Mouse (Mus musculus) mouse trophoblast stem cell (cell line): ENCODE data around the gene Arhgap22.

Source experiments
- in situ Hi-C, 2 experiments: fragments of 300-500 bp; cut with MseI, MboI; formaldehyde crosslinking; loops; 2 replicates in 1 of 2; 3 replicates in 1 of 2; pipeline ENCODE4 v1.15.1; 2025

Arhgap22 gene

DNA sequence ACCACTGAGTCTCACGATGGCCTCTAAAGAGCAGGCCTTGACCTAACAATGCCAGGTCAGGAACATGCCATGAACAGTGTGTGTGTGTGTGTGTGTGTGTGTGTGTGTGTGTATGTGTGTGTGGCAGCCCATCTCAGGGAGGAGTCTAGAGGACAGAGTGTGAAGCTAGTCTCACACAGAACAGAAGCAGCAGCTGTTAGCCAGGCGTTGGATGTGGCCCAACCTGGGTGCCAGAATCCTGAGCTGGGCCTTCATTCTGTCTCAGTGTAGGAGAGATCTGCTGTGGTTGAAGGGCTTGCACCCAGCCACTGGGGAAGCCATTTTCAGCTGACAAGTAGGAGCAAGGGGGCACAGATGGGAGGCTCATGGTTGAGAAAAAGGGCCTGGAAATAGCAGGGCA, 64.5 kb downstream of the Arhgap22 start:
- in situ Hi-C loops, result no loop called here

DNA sequence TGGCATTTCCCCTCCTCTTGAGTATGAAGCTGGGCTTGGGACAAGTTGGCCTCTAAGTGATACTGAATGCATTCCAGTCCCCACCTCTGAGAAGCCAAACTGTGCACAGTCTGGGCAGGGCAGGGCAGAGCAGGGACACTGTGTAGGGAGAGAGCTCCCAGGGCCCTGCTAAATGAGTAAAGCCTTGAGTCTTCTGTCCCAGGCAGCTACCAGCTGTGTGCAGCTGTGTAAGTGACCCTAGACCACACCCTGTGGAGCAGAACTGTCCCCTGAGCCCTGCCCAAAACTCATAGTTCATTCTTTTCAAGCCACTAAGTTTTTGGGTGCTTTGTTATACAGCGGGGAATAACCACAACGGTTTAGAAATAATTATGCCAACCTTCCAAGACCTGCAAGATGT, 67.1 kb downstream of the Arhgap22 start:
- in situ Hi-C loops, result no loop called here

DNA sequence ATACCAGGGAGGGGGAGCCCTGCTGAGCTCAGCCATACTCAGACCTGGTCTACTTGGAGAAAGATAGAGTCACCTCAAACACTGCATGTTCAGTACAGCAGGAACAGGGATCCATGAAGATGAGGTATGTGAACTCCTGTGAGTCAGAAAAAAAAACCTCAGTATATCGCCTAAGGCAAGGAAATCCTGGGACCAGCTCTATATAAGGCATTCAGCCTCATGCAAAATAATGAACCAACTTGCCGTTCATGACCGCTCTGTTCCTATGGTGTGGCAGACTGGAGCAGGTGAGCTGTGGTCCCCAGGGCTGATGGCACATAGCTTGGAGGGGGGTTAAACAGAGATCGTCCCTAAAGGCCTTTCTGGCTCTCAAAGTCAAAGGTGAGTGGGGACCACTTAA, 68.6 kb downstream of the Arhgap22 start:
- in situ Hi-C loops, result no loop called here

DNA sequence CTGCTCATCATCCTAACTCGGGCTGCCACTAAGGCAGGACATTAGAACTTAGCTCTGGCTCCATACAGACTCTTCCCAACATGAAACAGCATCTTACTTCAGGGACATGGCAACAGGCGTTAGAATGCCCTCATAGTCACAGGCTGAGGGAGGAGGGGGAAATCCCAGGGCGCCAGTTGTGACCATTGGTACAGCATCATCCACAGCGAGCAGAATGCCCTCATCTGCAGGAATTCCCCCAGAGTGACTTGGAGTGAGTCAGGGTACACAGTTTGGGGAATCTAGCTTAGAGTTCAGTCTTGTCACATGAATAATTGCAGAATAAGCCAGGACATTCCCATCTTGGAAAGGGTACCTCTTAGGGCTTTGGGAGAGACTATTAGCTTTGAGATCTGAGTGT, 74.1 kb downstream of the Arhgap22 start:
- in situ Hi-C loops, result no loop called here

DNA sequence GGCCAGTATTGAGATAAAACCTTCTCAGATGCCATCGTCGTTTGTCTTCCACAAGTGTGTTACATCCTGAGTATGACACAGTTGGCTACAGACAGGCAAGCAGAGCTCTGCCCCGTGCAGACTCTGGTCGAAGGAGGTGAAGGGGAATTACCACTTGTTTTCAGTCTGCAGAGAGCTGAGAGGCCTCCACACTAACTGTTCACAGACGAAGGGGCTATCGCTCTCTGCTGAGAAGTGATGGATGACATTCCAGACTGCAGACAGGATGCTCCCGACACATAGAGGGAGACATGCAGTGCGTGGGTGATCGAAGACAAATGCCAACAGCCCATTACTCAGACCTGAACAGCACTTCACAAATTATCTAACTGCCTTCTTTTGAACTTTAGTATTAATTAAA, 76.2 kb downstream of the Arhgap22 start:
- in situ Hi-C loops, result no loop called here

DNA sequence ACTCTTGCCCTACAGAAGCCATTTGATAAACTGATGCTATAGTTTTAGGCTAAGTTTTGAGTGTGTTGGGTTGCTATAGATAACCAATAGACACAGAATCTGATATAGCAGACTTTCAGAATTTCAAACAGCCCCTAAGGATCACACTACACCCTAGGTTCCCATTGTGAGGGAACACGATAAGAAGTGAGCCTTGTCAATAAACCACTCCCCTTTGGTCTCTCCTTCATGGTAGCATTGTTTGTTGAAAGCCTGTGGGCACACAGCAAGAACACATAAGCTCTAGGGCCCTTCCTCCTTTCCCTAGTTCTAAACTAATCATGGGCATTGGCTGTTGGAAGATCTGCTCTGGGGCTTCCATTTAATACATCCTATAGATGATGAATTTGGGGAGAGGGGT, 80.7 kb downstream of the Arhgap22 start:
- in situ Hi-C loops, result no loop called here

DNA sequence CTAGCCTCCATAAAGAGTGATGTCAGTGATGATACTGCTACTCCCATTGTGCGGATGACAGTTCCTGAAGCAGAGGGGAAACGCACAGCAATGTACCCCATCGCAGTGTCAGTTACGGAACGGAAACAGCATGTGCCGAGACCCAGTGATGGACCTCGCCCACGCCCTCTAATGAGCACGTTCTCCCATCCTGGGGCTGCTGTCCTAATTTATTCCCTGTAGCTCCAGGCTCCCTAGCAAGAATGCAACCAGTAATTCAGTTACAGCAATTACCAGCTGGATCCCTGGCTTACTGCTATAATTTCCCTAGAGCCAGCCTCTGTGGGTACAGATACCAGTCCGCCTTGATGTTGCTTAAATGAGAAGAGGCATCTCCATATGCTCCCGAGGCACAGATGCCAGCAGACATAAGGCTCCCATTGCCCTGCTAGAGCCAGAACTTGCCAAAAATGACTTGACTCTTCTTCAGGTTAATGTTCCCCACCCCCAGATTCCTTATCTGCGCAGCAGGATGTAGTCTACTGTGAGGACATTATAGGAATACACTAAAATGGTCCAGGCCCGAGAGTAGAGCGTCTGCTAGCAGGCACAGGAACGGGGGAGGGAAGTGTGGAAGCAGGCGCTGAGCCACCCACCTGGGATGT, 83.0 kb downstream of the Arhgap22 start:
- in situ Hi-C loops, result no loop called here

DNA sequence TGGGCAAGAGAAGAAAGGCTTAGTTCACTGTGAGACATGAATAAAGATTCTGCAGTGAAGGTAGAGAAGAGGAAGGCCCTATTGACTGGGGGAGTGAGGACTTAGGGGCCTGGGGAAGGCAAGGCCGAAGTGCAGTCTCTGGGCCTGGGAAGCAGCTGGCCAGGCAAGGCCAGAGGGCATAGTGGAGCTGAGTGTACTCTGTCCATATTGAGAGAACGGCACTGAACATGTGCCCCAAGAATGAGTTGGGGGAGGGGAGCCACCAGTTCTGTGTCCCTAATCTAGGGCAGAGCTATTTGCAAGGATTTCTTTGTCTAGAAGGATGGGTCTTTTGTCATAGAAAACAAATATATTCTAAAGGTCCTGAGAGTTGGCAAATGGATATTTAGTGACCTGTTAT, 86.8 kb downstream of the Arhgap22 start:
- in situ Hi-C loops, result loop anchor here (5.0 kb wide), 1 partner anchor 88 kb away; the partner anchor contains the start of gene Arhgap22 (in 2 of the 2)

DNA sequence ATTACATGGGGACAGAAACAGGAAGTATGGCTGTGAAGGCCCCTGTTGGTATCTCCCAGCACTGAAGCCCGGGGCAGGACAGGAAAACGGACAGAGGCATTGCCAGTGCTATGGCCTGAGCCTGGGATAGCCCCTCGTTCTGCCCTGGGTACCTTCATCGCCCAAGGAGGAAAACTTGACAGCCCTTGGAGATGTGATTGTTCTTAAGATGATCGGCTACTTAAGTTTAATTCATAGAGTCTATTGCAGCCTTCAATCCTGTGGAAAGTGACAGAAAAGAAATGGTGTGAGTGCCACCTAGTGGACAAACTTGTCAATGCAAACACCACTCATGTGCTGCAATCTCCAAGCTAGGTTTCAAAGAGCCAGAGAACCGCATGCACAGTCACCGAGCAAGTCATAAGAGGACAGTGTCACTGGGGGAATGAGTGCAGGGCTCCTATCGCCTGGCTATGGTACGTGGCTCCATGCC, 89.6 kb downstream of the Arhgap22 start:
- in situ Hi-C loops, result loop anchor here (5.0 kb wide), 1 partner anchor 91 kb away; the partner anchor contains the start of gene Arhgap22 (in 2 of the 2)

DNA sequence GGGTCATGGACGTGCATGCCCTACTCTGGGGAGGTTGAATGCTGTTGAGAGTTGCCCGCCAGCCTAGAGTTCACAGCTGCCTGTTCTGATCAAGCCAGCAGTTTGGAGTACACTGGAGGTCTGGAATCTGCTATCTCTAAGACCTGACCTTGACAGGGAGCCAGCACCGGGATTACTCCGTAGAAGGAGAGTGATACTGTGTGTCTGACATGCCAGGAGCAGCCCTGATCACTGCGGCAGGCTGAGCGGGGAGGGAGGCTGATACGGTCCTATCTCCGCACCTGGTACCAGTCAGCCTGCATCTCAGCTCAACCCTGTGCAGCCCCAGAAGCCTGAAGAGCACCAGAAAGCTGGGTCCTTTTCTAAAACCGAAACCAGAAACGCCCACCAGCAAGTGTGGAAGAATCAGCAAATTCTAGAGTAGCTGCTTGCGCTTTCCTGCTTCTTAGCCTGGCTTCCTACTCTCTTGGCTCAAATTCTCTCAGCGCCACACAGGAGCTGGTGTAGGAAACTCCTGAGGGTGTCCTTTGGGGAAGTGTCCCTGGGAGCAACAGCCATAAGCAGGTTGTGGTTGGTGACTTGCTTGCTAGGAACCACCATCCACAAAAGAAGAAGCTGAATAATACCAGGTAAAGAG, 91.9 kb downstream of the Arhgap22 start:
- in situ Hi-C loops, result no loop called here

DNA sequence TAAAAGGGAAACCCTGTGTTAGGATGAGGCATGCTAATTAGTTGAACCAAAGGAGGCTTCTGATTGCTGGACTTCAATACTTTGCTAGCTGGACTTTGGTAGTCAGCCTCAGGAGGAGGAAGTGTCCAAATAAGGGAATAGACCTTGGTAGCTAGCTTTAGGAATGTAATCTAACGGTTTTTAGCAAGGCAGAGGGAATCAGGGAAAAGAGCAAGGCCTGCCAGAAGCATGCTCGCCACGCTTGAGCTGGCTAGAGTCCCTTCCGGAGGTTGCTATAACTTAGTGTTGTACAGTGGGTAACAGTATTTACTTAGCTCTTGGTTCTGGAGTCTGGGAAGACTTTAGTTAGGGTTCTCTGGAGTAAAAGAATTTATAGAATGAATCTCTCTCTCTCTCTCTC, 96.9 kb downstream of the Arhgap22 start:
- in situ Hi-C loops, result no loop called here

DNA sequence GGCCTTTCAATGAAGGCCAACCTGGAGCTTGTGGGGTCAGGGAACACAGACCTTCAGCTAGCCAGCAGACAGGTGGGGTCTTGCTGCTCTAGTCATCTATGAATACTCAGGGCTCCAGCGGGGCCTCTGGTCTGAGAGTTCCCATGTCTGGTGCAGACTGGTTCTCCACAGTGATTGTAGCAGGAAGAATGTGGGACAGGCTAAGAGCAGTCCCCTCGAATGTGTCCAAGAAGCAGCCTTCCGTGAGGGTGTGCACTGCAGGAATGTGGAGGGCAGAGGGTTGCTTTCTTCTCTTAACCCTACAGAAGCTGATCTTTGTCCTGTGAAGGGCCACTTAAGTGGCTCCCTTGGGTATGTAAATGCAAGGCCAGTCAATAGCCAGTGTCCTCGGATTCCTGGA, 98.5 kb downstream of the Arhgap22 start:
- in situ Hi-C loops, result no loop called here

DNA sequence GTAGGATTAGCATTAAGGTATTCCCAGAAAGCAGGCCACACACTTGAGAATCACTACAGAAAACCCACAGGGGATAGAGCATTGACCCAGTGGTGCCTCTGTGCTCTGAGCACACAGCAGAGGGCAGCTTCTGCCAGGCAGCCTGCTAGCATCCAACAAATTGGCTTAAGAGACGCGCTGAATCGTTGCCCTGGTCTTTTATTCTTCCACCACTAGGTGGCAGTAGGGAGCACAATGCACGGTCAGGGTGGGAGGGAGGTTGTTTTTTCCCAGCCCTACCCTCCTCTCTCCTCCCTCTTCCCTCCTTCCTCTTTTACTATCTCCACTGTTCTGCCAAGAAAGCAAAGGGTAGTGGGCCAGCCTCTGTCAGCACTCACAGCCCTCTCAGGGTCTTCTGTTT, 99.8 kb downstream of the Arhgap22 start:
- in situ Hi-C loops, result no loop called here

DNA sequence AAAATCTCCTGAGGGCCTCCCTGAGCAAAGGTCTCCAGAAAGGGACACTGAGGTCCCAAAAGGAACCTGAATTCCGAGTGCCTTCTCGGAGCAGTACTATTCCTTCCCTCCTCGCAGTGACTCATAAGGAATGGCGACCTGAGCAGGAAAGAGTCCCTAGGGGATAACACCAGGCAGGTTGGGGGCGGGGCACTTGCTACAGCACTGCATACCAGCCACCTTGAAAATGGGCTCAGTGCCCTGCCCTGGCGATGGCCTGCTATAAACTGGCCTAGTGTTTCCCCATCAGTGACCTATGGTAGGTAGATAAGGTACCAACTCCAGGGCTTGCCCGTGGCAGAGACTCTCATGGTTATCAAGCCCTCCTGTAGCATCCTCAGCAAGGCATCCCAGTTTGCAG, 100.3 kb downstream of the Arhgap22 start:
- in situ Hi-C loops, result no loop called here

DNA sequence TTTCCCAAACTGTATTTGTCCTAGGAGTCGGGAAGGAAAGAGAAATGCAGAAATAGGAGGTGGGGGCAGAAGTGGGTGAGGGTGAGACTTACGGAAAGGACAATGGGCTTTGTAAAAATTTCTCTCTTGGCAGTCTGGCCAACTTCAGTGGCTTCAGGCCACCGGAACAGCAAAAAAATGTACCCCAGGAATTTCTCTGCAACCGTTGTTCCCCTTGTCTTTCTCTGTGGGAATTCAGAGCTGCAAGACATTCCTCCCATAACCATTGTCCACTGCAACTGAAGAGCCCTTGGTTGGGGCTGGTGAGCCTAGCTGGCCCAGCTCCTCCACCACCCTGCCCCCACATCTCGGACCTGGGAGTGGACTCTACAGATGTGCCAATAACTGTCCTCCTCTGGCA, 101.3 kb downstream of the Arhgap22 start:
- in situ Hi-C loops, result no loop called here

DNA sequence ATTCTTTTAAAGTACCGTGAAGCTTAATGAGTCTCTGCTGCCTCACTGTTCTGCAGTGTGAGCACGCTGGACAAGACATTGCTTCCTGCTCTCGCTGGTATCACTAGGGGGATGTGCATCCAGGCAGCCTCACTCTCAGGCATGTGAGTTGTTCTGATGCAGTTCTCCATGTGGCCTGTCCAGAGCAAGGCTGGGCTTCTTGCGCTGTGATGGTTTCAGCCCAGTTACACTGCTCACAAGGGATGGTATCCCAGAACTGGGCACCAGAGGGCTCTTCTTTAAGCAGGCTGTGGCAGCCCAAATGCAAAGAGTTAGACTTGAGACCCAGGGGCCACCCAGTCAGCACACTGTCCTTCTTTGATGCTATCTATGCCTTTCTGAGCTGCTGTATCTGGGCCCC, 101.9 kb downstream of the Arhgap22 start:
- in situ Hi-C loops, result no loop called here

DNA sequence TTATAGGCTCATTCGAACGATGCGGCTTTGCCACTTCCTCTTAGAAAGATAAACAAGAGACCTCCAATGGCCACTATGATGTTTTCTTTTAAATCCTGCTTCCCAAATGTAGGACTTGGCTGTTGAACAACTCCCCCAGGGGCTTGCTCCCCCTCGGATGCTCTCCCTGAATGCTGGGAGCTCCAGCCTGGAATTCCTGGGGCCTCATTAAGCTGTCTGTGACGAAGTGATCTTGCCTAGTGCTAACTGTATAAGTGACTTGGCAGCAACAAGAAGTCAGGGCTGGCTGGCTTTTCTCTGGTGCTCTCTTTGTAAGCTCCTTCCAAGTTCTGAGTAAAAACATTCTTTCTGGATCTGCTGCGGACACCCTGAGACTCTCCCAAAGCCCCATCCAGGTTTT, 104.1 kb downstream of the Arhgap22 start:
- in situ Hi-C loops, result no loop called here

DNA sequence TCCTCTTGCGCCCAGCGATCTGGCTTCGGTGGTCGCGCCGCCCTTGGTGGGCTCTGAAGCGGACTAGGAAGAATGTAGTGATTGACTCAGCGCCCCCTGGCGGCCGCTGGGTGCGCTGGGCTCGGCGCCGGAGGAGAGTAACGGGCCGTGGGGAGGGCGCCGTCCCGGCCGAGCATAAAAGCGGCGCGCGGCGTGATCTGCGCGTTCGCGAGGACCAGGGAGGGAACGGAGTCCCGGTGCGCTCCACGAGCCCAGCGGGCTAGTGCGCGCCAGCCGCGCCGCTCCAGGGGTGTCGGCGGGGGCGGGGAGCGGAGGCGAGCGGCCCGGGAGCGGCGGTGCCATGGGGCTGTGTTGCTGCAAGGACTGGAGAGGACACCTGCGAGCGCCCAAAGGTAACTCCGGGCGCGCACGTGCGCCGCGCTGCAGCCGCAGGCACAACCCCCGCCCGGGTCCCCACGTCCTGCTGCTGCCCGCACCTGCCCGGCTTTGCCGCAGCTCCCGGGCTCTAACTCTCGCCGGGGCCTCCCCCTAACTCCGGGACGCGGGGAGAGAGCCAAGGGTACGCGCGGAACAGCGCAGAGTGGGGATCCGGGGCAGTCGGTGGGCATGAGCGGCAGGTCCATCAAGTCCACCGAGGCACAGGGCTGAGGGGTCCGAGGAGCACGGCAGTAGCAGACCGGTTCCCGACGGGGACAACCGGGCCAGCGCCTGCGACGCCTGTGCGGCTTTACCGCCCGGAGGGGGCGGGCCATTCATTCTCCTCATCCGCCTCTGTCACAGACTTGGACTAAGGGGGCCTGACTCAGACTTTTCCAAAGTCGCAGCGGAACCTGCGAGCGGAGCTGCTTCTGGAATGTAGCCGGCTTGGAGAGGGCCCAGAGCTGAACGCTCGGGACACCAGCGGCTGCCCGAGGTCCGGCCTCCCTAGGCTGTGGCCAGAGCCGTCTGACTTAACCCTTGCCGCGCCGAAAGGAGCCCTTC, 106.0 kb downstream of the Arhgap22 start:
- in situ Hi-C loops, result no loop called here

DNA sequence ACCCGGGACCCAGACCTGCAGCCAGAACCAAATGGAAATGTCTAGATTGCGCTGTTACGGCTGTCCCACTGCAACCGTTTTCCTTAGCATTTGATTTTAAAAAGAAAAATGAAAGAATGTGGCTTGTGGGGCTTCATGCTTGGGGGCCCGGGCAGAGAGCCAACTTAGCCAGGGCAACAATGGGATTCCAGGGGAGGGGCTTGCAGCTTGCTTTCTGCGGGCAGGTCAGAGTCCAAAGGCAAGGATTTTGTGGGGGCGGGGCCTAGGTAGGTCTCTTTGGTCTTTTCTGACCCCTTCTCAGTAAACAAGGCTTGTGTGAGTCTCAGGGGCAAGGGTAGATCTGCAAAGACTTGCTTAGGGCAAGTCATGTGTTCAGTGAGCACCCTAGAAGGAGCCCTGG, 107.0 kb downstream of the Arhgap22 start:
- in situ Hi-C loops, result no loop called here

DNA sequence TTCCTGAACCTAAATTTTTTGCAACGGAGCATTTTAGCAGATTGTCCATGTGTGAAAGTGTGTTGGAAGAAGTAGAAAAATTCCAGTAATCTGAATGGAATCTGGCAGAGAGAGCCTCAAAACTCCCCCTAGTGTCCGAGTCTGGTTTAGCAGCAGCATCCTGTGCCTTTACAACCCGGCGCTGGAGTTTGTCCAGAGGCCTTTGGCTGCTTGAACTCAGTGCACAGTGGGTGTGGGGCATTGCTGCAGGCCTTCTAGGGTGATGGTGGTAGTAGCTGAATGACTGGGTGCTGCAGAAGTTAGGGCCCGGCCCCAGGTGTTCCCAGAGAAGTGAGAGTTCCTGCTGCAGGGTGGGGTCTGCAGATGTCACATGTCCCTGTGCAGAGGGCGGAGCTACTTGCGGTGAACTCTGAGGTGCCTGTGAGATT, 108.8 kb downstream of the Arhgap22 start:
- in situ Hi-C loops, result no loop called here

DNA sequence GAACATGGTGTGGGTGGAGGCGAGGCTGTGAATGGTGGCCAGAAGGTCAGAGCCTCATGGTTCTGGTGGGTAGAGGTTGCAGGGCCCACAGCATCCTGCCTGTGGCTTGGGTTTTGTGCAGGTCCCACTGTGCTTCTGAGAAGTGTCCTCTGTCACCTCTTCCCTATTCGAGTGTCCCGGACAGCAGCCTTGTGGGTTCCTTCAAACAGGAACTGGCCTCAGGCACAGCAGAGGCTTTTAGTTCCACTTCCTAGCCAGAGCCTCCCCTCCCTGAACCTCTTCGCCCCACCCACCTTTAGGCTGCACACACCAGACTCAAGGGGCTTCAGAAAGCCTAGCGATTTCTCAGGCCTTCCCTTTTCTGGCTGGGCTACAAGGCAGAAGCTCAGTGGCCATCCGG, 110.7 kb downstream of the Arhgap22 start:
- in situ Hi-C loops, result no loop called here

DNA sequence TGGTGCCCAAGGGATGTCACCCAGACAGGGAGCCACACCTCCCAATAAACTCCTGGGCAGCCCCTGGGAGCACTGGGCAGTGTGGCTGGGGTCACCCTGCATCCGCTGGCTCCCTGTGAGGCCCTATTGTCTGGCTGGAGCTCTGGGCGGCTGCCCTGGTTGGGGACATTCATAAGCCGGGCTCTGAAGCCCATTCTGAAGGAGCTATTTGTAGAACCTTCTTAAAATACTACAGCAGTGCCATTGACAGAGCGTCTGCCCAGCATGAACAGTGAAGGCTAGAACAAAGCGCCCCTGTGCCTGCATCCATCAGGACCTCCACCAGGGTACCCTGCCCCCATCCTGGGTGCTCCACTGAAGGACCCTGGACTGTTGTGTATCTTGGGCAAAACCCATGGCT, 114.5 kb downstream of the Arhgap22 start:
- in situ Hi-C loops, result no loop called here
